Mouse (Mus musculus) neural tube, embryonic 12.5 days (tissue): ENCODE data around the gene Yeats2. TPM values are rescaled to one million over a fixed set of nuclear protein-coding genes. Genes with fewer than 3 reads are reported as not detected.

ENCODE experiments used
- ATAC-seq: fragments of 200-750 bp; cut with Nextera tagmentation; 2 replicates; pipeline ENCODE4 v1.8.0; 2017; ENCODE audit warnings: low read depth, mild to moderate bottlenecking, moderate TSS enrichment, moderate library complexity; ENCODE audit not compliant: low FRiP score
- H3K27ac ChIP-seq: fragments of 300-500 bp; sonication (generic); 2 replicates; pipeline ENCODE4 v1.5.1; 2016
- H3K27me3 ChIP-seq: fragments of 300-500 bp; sonication (generic); replicated peaks from 2 replicates; pipeline ENCODE4 v1.6.1; 2016; ENCODE audit warnings: mild to moderate bottlenecking
- H3K36me3 ChIP-seq: fragments of 300-500 bp; sonication (generic); 2 replicates; pipeline ENCODE4 v1.6.1; 2016; ENCODE audit warnings: mild to moderate bottlenecking
- H3K4me1 ChIP-seq: fragments of 300-500 bp; sonication (generic); 2 replicates; pipeline ENCODE4 v1.6.1; 2016
- H3K4me2 ChIP-seq: fragments of 300-500 bp; sonication (generic); replicated peaks from 2 replicates; pipeline ENCODE4 v1.6.1; 2016; ENCODE audit warnings: mild to moderate bottlenecking
- H3K4me3 ChIP-seq: fragments of 300-500 bp; sonication (generic); 2 replicates; pipeline ENCODE4 v1.5.1; 2016
- H3K9ac ChIP-seq: fragments of 300-500 bp; sonication (generic); 2 replicates; pipeline ENCODE4 v1.6.1; 2016; ENCODE audit warnings: mild to moderate bottlenecking
- H3K9me3 ChIP-seq: fragments of 300-500 bp; sonication (generic); 2 replicates; pipeline ENCODE4 v1.6.1; 2016; ENCODE audit warnings: mild to moderate bottlenecking
- WGBS: fragments of 180-500 bp; shearing (Covaris S2); methylation state at CpG from one replicate; pipeline ENCODE4 v1.1.7; 2016; 5-methylcytosine and 5-hydroxymethylcytosine counted together
- polyA plus RNA-seq: library from polyadenylated mRNA; unstranded; fragments of >200 nt; fragmentation: Nextera tagmentation; extraction: Ambion mirVana; gene quantifications from 2 replicates; pipeline ENCODE4 v1.2.1, GENCODE M21; 2016

The Yeats2 gene
- polyA plus RNA-seq, 1 experiment from 2014 or later: 42.8 TPM

DNA sequence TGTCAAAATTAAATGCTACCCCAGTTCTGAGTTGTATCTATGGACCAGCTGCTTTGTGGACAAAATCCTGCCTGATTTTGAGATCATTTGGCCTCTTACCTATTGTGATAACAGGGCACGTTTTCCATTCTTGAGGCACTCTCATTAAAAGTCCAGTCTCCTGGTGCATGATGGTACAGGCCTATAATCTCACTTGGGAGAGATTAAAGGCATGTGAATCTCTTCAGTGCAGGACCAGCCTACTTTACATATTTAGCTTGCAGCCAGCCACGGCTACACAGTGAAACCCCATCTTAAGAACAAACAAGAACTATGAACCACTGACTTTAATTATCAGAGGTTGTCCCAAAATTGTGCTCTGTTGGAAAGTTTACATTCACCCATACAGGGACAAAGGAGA is 10.5 kb upstream of the Yeats2 start:
- Histone ChIP-seq H3K36me3 (peaks cover 13% of the 10 kb centered on the region), H3K4me3 (no peak overlapping the region), H3K27ac (no peak overlapping the region), H3K9me3 (no peaks in the 10 kb centered on the region), H3K9ac (no peak overlapping the region), H3K4me1 (no peaks in the 10 kb centered on the region), H3K27me3 (no peaks in the 10 kb centered on the region), H3K4me2 (no peak overlapping the region)
- ATAC-seq: no peak
- WGBS: 66% methylated on average over 2 of the region's 2 CpGs

DNA sequence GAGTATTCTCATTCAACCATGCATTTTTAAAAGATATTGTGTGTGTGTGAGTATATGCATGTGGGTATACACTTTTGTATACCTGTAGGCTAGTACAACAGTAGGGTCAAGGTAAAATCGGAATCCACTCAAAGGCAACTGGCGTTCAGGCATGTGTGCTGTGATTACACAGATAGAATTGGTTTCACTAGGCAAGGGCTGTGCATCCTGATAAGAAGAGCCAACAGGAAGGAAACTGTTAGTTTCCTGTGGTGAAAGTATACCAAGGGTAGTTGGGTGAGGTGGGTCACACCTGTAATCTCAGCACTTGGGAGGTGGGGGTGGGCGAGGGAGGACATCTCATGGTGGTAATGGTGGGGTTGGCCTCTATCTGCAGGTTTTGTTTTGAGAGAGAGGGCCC is 3.7 kb downstream of the Yeats2 start:
- ATAC-seq: no peak
- Histone ChIP-seq H3K27ac (no peak overlapping the region), H3K9me3 (no peaks in the 10 kb centered on the region), H3K27me3 (no peaks in the 10 kb centered on the region), H3K4me3 (no peak overlapping the region), H3K4me2 (no peak overlapping the region), H3K9ac (no peak overlapping the region), H3K4me1 (peaks cover 14% of the 10 kb centered on the region), H3K36me3 (peaks cover 5% of the 10 kb centered on the region)
- WGBS: 98% methylated on average over 3 of the region's 3 CpGs

DNA sequence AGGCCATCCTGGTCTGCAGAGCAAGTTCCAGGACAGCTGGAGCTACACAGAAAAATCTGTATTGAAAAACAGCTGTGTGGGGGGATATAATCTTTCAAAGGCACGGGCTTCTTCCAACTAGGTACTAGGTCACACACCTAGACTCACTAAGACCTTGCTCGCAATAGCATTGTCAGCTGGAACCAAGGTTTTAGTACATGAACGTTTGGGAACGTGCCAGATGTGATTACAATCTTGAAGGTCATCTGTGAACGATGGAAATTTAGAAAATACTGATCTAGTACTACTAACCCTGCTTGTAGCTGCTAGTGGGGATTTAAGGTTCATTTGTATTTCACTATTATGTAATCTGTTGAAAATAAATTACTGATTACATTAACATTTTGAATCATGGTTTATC is 11.1 kb downstream of the Yeats2 start:
- H3K27me3 ChIP-seq: no peaks in the 10 kb centered on the region
- H3K4me3 ChIP-seq: no peak overlapping the region
- H3K4me2 ChIP-seq: no peak overlapping the region
- WGBS: 85% methylated on average over 5 of the region's 5 CpGs
- H3K27ac ChIP-seq: no peak overlapping the region
- H3K9ac ChIP-seq: no peak overlapping the region
- H3K9me3 ChIP-seq: no peaks in the 10 kb centered on the region
- ATAC-seq: no peak
- peaks cover 38% of the 10 kb centered on the region for H3K36me3 ChIP-seq
- no peaks in the 10 kb centered on the region for H3K4me1 ChIP-seq

DNA sequence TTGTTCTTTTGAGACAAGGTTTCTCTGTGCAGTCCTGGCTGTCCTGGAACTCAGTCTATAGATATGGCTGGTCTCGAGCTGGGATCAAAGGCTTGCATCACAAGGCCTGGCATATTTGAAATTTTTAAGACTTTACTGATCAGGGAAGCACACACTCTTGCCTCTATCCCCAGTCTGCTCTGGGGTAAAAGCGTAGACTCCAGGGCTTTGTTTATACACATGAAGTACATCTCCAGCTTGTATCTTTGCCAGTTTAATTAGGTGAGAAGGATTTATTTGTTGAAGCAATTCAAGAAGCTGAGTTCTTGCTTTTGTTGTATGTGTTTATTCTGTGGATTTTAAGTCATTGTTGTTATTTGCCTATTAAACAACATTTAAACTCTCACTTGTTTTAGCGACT is 12.9 kb downstream of the Yeats2 start:
- no peak overlapping the region for H3K27ac ChIP-seq
- H3K36me3 ChIP-seq: peaks cover 52% of the 10 kb centered on the region
- WGBS: 82% methylated on average over 3 of the region's 3 CpGs

DNA sequence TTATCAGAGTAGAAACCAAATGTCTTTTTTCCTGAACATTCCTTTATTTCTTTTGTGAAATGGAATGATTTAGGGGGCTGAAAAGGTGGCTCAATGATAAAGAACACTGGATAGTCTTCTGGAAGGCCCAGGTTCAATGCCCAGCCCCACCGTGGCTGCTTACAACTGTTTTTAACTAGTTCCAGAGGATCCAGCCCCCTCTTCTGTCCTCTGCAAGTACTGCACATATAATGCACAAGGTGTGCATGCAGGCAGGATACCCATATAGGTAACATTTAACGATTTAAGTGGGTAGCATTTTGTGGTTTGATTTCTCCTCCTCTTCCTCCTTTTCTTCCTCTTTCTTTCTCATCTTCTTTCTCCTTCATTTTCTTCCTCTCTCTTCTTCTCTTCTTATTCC is 19.3 kb downstream of the Yeats2 start:
- H3K36me3 ChIP-seq: peaks cover 85% of the 10 kb centered on the region
- H3K4me1 ChIP-seq: no peaks in the 10 kb centered on the region
- H3K9me3 ChIP-seq: no peaks in the 10 kb centered on the region
- no peak overlapping the region for H3K27ac ChIP-seq
- 80% methylated on average over 2 of the region's 2 CpGs for WGBS
- no peak overlapping the region for H3K9ac ChIP-seq
- no peaks in the 10 kb centered on the region for H3K27me3 ChIP-seq
- ATAC-seq: no peak
- no peak overlapping the region for H3K4me3 ChIP-seq
- no peak overlapping the region for H3K4me2 ChIP-seq

More for the DNA sequence above, 12.9 kb downstream of the Yeats2 start:
- Histone ChIP-seq H3K9ac (no peak overlapping the region), H3K4me1 (no peaks in the 10 kb centered on the region), H3K9me3 (no peaks in the 10 kb centered on the region), H3K4me3 (no peak overlapping the region), H3K4me2 (no peak overlapping the region), H3K27me3 (no peaks in the 10 kb centered on the region)
- ATAC-seq: no peak

DNA sequence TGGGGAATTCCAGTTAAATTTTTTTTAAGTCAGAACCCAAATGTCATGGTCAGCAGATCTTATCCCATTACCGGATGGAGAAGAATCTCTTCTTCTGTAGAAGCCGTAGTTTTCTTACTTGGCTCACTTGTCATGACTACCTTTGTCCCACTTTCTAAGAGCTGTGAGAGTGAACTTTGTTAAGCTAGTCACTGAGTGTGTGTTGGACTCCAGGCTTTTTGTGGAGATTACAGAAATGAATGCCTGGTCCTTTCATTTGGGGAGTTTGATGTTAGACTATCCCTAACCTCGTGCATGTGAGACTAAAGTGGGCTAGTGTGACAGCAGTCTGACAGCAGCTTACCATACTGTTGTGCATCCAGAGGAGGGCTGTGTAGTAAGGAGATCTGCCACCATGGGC is 28.2 kb downstream of the Yeats2 start:
- no peak overlapping the region for H3K4me2 ChIP-seq
- 93% methylated on average over 3 of the region's 3 CpGs for WGBS
- ATAC-seq: no peak
- H3K9me3 ChIP-seq: no peaks in the 10 kb centered on the region
- no peak overlapping the region for H3K9ac ChIP-seq
- no peaks in the 10 kb centered on the region for H3K4me1 ChIP-seq
- no peak overlapping the region for H3K27ac ChIP-seq
- peaks cover 75% of the 10 kb centered on the region for H3K36me3 ChIP-seq
- H3K27me3 ChIP-seq: no peaks in the 10 kb centered on the region
- H3K4me3 ChIP-seq: no peak overlapping the region

DNA sequence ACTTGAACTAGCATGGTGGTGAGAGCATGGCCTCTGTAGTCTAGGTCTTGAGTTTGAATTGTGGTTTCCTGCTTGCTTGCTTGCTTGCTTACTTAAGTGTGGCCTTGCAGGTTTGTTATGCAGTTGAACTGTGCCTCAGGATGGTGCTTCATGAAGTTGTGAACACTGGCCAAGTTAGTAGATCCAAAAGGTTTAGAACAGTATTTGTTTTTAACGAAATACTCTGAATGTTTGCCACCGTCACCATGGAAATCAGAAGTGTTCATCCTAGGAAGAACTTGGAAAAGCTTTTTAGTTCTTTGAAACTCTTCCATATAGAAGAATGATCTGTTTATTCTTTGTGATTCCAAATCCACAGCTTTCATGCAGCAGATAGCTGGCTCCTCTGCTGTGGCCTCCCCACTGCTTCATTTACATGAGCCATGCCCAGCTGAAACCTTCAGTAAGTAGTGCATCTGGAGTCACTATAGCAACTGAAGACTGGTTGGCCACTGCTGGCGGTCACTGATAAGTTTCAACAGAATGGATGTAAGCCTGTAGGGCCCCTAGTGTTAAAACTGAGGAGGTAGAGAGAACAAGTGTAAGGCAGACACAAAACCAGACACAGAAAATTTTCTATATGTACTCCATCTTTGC is 28.7 kb downstream of the Yeats2 start:
- H3K4me1 ChIP-seq: no peaks in the 10 kb centered on the region
- 89% methylated on average over 3 of the region's 3 CpGs for WGBS
- no peak overlapping the region for H3K27ac ChIP-seq
- H3K9ac ChIP-seq: no peak overlapping the region
- H3K27me3 ChIP-seq: no peaks in the 10 kb centered on the region
- H3K36me3 ChIP-seq: peaks cover 76% of the 10 kb centered on the region
- no peak overlapping the region for H3K4me3 ChIP-seq
- ATAC-seq: no peak
- H3K4me2 ChIP-seq: no peak overlapping the region
- H3K9me3 ChIP-seq: no peaks in the 10 kb centered on the region

DNA sequence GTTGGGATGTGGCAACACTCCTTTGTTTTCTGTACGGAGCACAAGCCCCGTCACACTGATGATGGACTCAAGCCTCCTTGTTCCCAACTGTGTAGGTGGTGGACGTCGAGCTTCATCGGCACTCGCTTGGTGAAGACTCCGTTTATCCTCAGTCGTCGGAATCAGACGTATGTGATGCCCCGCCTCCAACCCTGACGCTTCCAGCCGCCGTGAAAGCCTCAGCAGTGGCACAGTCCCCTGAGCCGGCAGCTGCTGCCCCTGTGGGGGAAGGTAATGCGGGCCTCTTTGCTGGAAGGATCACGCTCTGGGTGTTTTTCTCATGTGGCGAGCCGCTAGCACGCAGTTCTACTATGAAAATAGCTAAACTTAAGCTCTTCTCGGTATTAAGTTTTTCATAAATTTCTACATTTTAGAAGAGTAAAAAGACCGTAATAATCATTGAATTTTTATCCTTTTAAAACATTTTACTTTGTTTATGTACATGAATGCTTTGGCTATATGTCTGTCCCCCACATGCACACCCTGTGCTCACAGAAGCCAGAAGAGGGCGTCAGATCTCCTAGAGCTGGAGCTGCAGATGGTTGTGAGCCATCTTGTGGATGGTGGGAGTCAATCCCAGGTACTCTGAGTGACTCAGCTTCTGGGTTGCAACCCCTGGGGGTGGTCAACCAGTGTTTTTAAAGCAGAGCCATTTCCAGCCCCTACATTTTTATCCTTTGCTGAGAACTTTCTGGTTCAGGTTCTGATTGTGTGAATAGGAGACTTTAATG is 38.7 kb downstream of the Yeats2 start:
- ATAC-seq: no peak
- Histone ChIP-seq H3K27me3 (no peaks in the 10 kb centered on the region), H3K4me3 (no peak overlapping the region), H3K4me2 (no peak overlapping the region), H3K9me3 (no peaks in the 10 kb centered on the region), H3K4me1 (no peaks in the 10 kb centered on the region), H3K9ac (no peak overlapping the region), H3K27ac (no peak overlapping the region), H3K36me3 (peaks cover 52% of the 10 kb centered on the region)
- 86% methylated on average over 23 of the region's 23 CpGs for WGBS

DNA sequence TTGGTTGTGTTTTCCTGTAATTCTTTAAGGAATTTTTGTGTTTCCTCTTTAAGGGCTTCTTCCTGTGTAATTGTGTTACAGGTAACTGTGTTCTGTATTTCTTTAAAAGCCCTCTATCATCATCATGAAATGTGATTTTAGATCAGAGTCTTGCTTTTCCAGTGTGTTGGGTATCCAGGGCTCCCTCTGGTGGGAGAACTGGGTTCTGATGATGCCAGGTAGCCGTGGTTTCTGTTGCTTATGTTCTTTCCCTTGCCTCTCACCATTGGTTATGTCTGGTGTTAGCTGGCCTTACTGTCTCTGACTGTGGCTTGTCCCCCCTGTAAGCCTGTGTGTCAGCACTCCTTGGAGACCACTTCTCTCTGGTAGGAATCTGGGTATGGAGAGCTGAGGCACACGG is 44.5 kb downstream of the Yeats2 start:
- no peak for ATAC-seq
- Histone ChIP-seq H3K4me1 (no peaks in the 10 kb centered on the region), H3K4me3 (no peak overlapping the region), H3K9ac (no peak overlapping the region), H3K27ac (no peak overlapping the region), H3K27me3 (no peaks in the 10 kb centered on the region), H3K9me3 (no peaks in the 10 kb centered on the region), H3K4me2 (no peak overlapping the region), H3K36me3 (peaks cover 65% of the 10 kb centered on the region)
- WGBS: 71% methylated on average over 2 of the region's 2 CpGs

DNA sequence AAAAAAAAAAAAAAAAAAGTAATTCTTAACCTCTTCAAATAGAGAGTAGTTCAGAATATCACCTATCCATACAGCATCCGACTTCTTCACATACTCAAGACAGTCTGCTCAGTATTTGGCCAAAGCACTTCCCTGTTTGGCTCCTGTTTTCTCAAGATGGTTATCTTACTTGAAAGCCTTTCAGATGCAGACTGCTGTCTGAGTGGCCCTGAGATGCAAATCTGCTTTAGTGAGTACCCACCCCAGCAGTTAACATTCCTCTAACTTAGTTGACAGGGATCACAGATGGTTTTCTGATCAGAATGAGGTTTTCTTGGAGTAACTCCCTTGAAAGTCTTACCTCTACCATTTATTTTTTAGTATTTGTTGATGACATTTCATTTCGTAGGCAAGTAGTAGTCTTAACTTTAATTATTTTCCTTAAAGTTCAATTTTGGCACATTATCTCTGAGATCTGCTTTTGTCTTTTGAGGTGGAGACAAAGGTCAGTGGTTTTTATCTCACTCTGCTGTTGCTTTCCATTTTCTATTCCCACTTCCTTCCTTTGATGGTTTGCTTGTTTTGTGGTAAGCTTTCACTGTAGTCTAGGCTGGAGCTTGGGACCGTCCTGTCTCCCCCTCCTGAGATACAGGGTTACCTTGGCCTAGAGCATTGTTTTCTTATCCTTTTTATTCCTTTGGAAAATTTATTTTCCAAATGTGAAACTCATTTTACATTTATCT is 50.5 kb downstream of the Yeats2 start:
- Histone ChIP-seq H3K9me3 (no peaks in the 10 kb centered on the region), H3K9ac (no peak overlapping the region), H3K27ac (no peak overlapping the region), H3K27me3 (no peaks in the 10 kb centered on the region), H3K4me3 (no peak overlapping the region), H3K4me1 (no peaks in the 10 kb centered on the region), H3K36me3 (peaks cover 80% of the 10 kb centered on the region), H3K4me2 (no peak overlapping the region)
- no peak for ATAC-seq
- WGBS: 91% methylated on average over 3 of the region's 3 CpGs

DNA sequence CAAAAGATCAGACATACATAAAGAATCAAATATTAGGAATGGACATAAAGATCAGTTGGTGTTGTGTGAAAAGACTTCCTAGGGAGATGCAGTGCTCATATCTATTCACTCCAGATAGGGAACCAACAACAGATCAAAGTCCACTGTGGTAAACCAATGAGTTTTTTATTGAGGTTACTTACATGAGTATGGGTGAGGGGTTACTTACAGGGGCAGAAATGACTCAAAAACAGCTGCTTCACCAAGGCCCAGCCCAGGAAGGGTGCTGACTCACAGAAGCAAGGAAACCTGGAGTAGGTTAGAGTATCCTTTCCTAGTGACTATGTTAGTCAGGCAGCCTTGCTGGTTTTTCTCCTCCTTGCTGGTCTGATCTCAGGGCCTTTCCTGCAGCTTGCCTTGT is 51.2 kb downstream of the Yeats2 start:
- Histone ChIP-seq H3K27me3 (no peaks in the 10 kb centered on the region), H3K9ac (no peak overlapping the region), H3K9me3 (no peaks in the 10 kb centered on the region), H3K4me2 (no peak overlapping the region), H3K27ac (no peak overlapping the region), H3K4me1 (no peaks in the 10 kb centered on the region), H3K36me3 (peaks cover 80% of the 10 kb centered on the region), H3K4me3 (no peak overlapping the region)
- no peak for ATAC-seq

DNA sequence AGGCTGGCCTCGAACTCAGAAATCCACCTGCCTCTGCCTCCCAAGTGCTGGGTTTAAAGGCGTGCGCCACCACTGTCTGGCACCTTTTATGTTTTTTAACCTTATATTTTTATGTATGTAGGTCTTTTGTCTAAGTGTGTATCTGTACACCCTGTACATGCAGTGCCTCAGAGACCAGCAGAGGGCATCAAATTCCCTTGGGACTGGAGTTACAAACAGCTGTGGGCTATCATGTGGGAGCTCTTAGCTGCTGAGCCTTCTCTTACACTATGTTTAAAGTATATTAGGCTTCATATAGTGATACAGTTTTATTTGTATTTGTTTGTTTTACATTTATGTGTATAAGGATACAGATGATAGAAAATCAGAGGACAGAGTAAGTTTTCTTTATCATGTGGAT is 54.7 kb downstream of the Yeats2 start:
- Histone ChIP-seq H3K9ac (no peak overlapping the region), H3K36me3 (peaks cover 76% of the 10 kb centered on the region), H3K27ac (no peak overlapping the region), H3K4me1 (no peaks in the 10 kb centered on the region), H3K4me3 (no peak overlapping the region), H3K9me3 (no peaks in the 10 kb centered on the region), H3K27me3 (no peaks in the 10 kb centered on the region), H3K4me2 (no peak overlapping the region)
- WGBS: 97% methylated on average over 3 of the region's 3 CpGs
- no peak for ATAC-seq
